Mouse (Mus musculus) limb, embryonic 12.5 days (tissue): Measurements from ENCODE around the gene Samd5. TPM values are rescaled to one million over a fixed set of nuclear protein-coding genes. Genes with fewer than 3 reads are reported as not detected.

Source experiments
- ATAC-seq: fragments of 200-750 bp; cut with Nextera tagmentation; 2 replicates; pipeline ENCODE4 v1.8.0; 2017; ENCODE audit warnings: low read depth, moderate TSS enrichment; ENCODE audit not compliant: insufficient number of reproducible peaks, insufficient read depth, low FRiP score, low TSS enrichment
- H3K27ac ChIP-seq: fragments of 300-500 bp; sonication (generic); 2 replicates; pipeline ENCODE4 v1.5.1; 2016; ENCODE audit warnings: mild to moderate bottlenecking, moderate library complexity
- H3K27me3 ChIP-seq: fragments of 300-500 bp; sonication (generic); 2 replicates; pipeline ENCODE4 v1.6.1; 2016; ENCODE audit warnings: mild to moderate bottlenecking, moderate library complexity
- H3K36me3 ChIP-seq: fragments of 300-500 bp; sonication (generic); 2 replicates; pipeline ENCODE4 v1.6.1; 2016; ENCODE audit warnings: mild to moderate bottlenecking, moderate library complexity
- H3K4me1 ChIP-seq: fragments of 300-500 bp; sonication (generic); replicated peaks from 2 replicates; pipeline ENCODE4 v1.6.1; 2016
- H3K4me2 ChIP-seq: fragments of 300-500 bp; sonication (generic); 2 replicates; pipeline ENCODE4 v1.6.1; 2016; ENCODE audit warnings: mild to moderate bottlenecking, moderate library complexity
- H3K4me3 ChIP-seq: fragments of 300-500 bp; sonication (generic); replicated peaks from 2 replicates; pipeline ENCODE4 v1.5.1; 2016; ENCODE audit warnings: mild to moderate bottlenecking
- H3K9ac ChIP-seq: fragments of 300-500 bp; sonication (generic); replicated peaks from 2 replicates; pipeline ENCODE4 v1.6.1; 2016; ENCODE audit warnings: mild to moderate bottlenecking, moderate library complexity
- H3K9me3 ChIP-seq: fragments of 300-500 bp; sonication (generic); 2 replicates; pipeline ENCODE4 v1.6.1; 2016; ENCODE audit warnings: mild to moderate bottlenecking, moderate library complexity
- WGBS: fragments of 180-500 bp; shearing (Covaris S2); methylation state at CpG from one replicate; pipeline ENCODE4 v1.1.7; 2016; 5-methylcytosine and 5-hydroxymethylcytosine counted together
- polyA plus RNA-seq: library from polyadenylated mRNA; unstranded; fragments of >200 nt; fragmentation: Nextera tagmentation; extraction: Ambion mirVana; gene quantifications from 2 replicates; pipeline ENCODE4 v1.2.1, GENCODE M21; 2016

Samd5 gene
- polyA plus RNA-seq, 1 experiment from 2014 or later, result 2.9 TPM

GRCm38 (mm10) chr10:9607155-9607554 lies 67.9 kb downstream of the Samd5 start:
- no peak for ATAC-seq
- Histone ChIP-seq H3K27ac (no peak overlapping the region), H3K4me1 (no peaks in the 10 kb centered on the region), H3K27me3 (no peaks in the 10 kb centered on the region), H3K4me2 (no peak overlapping the region), H3K9me3 (no peaks in the 10 kb centered on the region), H3K9ac (no peak overlapping the region), H3K36me3 (no peaks in the 10 kb centered on the region), H3K4me3 (no peak overlapping the region)
- 92% methylated on average over 2 of the region's 2 CpGs for WGBS

- no peak for ATAC-seq
- no peaks in the 10 kb centered on the region for H3K4me1 ChIP-seq
- WGBS, result 93% methylated on average over 5 of the region's 5 CpGs
- H3K4me3 ChIP-seq, result no peak overlapping the region
- no peak overlapping the region for H3K4me2 ChIP-seq
- H3K9ac ChIP-seq, result no peak overlapping the region
- no peaks in the 10 kb centered on the region for H3K27me3 ChIP-seq
- H3K36me3 ChIP-seq, result no peaks in the 10 kb centered on the region
- no peaks in the 10 kb centered on the region for H3K9me3 ChIP-seq
- H3K27ac ChIP-seq, result no peak overlapping the region
These were observed 69.4 kb downstream of the Samd5 start for GRCm38 (mm10) chr10:9605635-9606034.

- WGBS, result 68% methylated on average over 5 of the region's 5 CpGs
- ATAC-seq, result no peak
These were observed 71.7 kb downstream of the Samd5 start for GRCm38 (mm10) chr10:9603290-9603689.

GRCm38 (mm10) chr10:9602845-9603244 lies 72.2 kb downstream of the Samd5 start:
- Histone ChIP-seq H3K4me1 (no peaks in the 10 kb centered on the region), H3K9me3 (no peaks in the 10 kb centered on the region), H3K27me3 (no peaks in the 10 kb centered on the region), H3K9ac (no peak overlapping the region), H3K36me3 (no peaks in the 10 kb centered on the region), H3K4me3 (no peak overlapping the region), H3K27ac (no peak overlapping the region), H3K4me2 (no peak overlapping the region)
- no peak for ATAC-seq
- 86% methylated on average over 5 of the region's 5 CpGs for WGBS

More at GRCm38 (mm10) chr10:9603290-9603689, 71.7 kb downstream of the Samd5 start:
- Histone ChIP-seq H3K9me3 (no peaks in the 10 kb centered on the region), H3K4me3 (no peak overlapping the region), H3K27ac (no peak overlapping the region), H3K4me2 (no peak overlapping the region), H3K36me3 (no peaks in the 10 kb centered on the region), H3K9ac (no peak overlapping the region), H3K27me3 (no peaks in the 10 kb centered on the region), H3K4me1 (no peaks in the 10 kb centered on the region)

GRCm38 (mm10) chr10:9602389-9602788 lies 72.6 kb downstream of the Samd5 start:
- Histone ChIP-seq H3K9me3 (no peaks in the 10 kb centered on the region), H3K9ac (no peak overlapping the region), H3K4me1 (no peaks in the 10 kb centered on the region), H3K4me3 (no peak overlapping the region), H3K27me3 (no peaks in the 10 kb centered on the region), H3K4me2 (no peak overlapping the region), H3K27ac (no peak overlapping the region), H3K36me3 (no peaks in the 10 kb centered on the region)
- ATAC-seq, result no peak
- 96% methylated on average over 4 of the region's 4 CpGs for WGBS

- no peaks in the 10 kb centered on the region for H3K4me1 ChIP-seq
- no peak overlapping the region for H3K4me3 ChIP-seq
- H3K4me2 ChIP-seq, result no peak overlapping the region
- no peaks in the 10 kb centered on the region for H3K36me3 ChIP-seq
- no peak overlapping the region for H3K9ac ChIP-seq
- no peaks in the 10 kb centered on the region for H3K27me3 ChIP-seq
- H3K9me3 ChIP-seq, result no peaks in the 10 kb centered on the region
- no peak overlapping the region for H3K27ac ChIP-seq
- ATAC-seq, result no peak
- WGBS, result 94% methylated on average over 5 of the region's 5 CpGs
These were observed 78.8 kb downstream of the Samd5 start for GRCm38 (mm10) chr10:9596228-9596627.

GRCm38 (mm10) chr10:9594666-9595065 lies 80.3 kb downstream of the Samd5 start:
- no peak overlapping the region for H3K4me3 ChIP-seq
- H3K36me3 ChIP-seq, result no peaks in the 10 kb centered on the region
- H3K4me1 ChIP-seq, result no peaks in the 10 kb centered on the region
- no peak for ATAC-seq
- H3K9me3 ChIP-seq, result no peaks in the 10 kb centered on the region
- 80% methylated on average over 4 of the region's 4 CpGs for WGBS
- H3K9ac ChIP-seq, result no peak overlapping the region
- H3K27me3 ChIP-seq, result no peaks in the 10 kb centered on the region
- H3K4me2 ChIP-seq, result no peak overlapping the region
- no peak overlapping the region for H3K27ac ChIP-seq

GRCm38 (mm10) chr10:9590606-9591005 lies 84.4 kb downstream of the Samd5 start:
- H3K4me2 ChIP-seq, result no peak overlapping the region
- H3K4me1 ChIP-seq, result no peaks in the 10 kb centered on the region
- no peak overlapping the region for H3K4me3 ChIP-seq
- no peaks in the 10 kb centered on the region for H3K27me3 ChIP-seq
- H3K27ac ChIP-seq, result no peak overlapping the region
- no peak for ATAC-seq
- H3K9me3 ChIP-seq, result no peaks in the 10 kb centered on the region
- H3K36me3 ChIP-seq, result no peaks in the 10 kb centered on the region
- WGBS, result 90% methylated on average over 2 of the region's 2 CpGs
- H3K9ac ChIP-seq, result no peak overlapping the region

- ATAC-seq, result no peak
- no peak overlapping the region for H3K9ac ChIP-seq
- H3K27ac ChIP-seq, result no peak overlapping the region
These were observed 88.7 kb downstream of the Samd5 start for GRCm38 (mm10) chr10:9586328-9586727.

GRCm38 (mm10) chr10:9579374-9579773 lies 95.6 kb downstream of the Samd5 start:
- no peaks in the 10 kb centered on the region for H3K9me3 ChIP-seq
- whole genome bisulfite sequencing, result 92% methylated on average over 5 of the region's 5 CpGs
- no peak for ATAC-seq

More at GRCm38 (mm10) chr10:9586328-9586727, 88.7 kb downstream of the Samd5 start:
- H3K27me3 ChIP-seq, result no peaks in the 10 kb centered on the region
- H3K36me3 ChIP-seq, result no peaks in the 10 kb centered on the region
- H3K9me3 ChIP-seq, result no peaks in the 10 kb centered on the region
- no peak overlapping the region for H3K4me2 ChIP-seq
- 79% methylated on average over 5 of the region's 5 CpGs for WGBS
- H3K4me3 ChIP-seq, result no peak overlapping the region
- no peaks in the 10 kb centered on the region for H3K4me1 ChIP-seq

GRCm38 (mm10) chr10:9575605-9576004 lies 99.4 kb downstream of the Samd5 start:
- Histone ChIP-seq H3K9me3 (no peaks in the 10 kb centered on the region), H3K4me3 (no peak overlapping the region), H3K9ac (no peak overlapping the region), H3K4me2 (no peak overlapping the region), H3K27ac (no peak overlapping the region), H3K4me1 (peaks cover 8% of the 10 kb centered on the region), H3K36me3 (no peaks in the 10 kb centered on the region), H3K27me3 (no peaks in the 10 kb centered on the region)
- ATAC-seq, result no peak
- WGBS, result 35% methylated on average over 4 of the region's 4 CpGs

More at GRCm38 (mm10) chr10:9579374-9579773, 95.6 kb downstream of the Samd5 start:
- Histone ChIP-seq H3K36me3 (no peaks in the 10 kb centered on the region), H3K4me3 (no peak overlapping the region), H3K4me1 (no peaks in the 10 kb centered on the region), H3K4me2 (no peak overlapping the region), H3K9ac (no peak overlapping the region), H3K27ac (no peak overlapping the region), H3K27me3 (no peaks in the 10 kb centered on the region)

- Histone ChIP-seq H3K27ac (no peak overlapping the region), H3K27me3 (no peaks in the 10 kb centered on the region), H3K4me2 (no peak overlapping the region), H3K4me3 (no peak overlapping the region), H3K9me3 (no peaks in the 10 kb centered on the region), H3K36me3 (no peaks in the 10 kb centered on the region), H3K4me1 (peaks cover 8% of the 10 kb centered on the region), H3K9ac (no peak overlapping the region)
- WGBS, result 78% methylated on average over 4 of the region's 4 CpGs
- ATAC-seq, result no peak
These were observed 100.9 kb downstream of the Samd5 start for GRCm38 (mm10) chr10:9574135-9574534.
